Mouse (Mus musculus): ENCODE data around the gene Ankrd36. TPM values are rescaled to one million over a fixed set of nuclear protein-coding genes. Genes with fewer than 3 reads are reported as not detected.

Ankrd36 gene
- total and polyA plus RNA-seq, 2 experiments, result not detected

DNA sequence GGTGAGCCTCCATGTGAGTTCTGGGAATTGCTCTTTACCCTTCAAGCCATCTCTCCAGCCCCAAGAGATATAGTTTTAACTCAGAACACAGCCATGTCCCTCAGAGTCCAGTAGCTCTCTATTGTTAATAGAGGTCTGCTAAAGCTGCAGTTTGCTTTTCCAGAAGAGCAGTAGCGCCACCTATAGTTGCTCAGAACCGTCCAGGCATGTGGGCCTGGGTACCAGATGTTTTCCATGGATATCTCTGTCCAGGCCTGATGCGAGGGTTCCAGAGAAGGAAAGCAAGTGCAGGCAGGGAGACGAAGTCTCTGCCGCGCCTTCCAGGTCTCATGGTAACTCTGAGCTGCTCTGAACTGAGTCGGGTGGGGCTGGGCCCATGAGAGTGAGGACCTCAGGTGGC is 122.3 kb downstream of the Ankrd36 start:
- peak; percentile 28 for DNase-seq (ENCODE audit: extremely low read depth, low read depth, low spot score)
- Histone ChIP-seq H3K36me3 (ENCODE audit: control insufficient read depth, insufficient read depth, low read length) (no peaks in the 10 kb centered on the region), H3K4me1 (ENCODE audit: control insufficient read depth, insufficient read depth, low read length) (no peaks in the 10 kb centered on the region), H3K27me3 (ENCODE audit: control insufficient read depth, insufficient read depth, low read length) (no peaks in the 10 kb centered on the region), H3K79me2 (ENCODE audit: control insufficient read depth, insufficient read depth, low read length) (no peaks in the 10 kb centered on the region), H3K4me3 (ENCODE audit: insufficient read depth, low read depth, low read length) (no peak overlapping the region), H3K27ac (replicated peaks; ENCODE audit: insufficient read depth, low read depth, low read length) (no peak overlapping the region), H3K9ac (ENCODE audit: low read depth, low read length) (no peak overlapping the region)
- TF ChIP-seq CTCF (IDR thresholded peaks at IDR 0.05; ENCODE audit: low read depth, low read length) (peak; percentile 55; the same call in 1 of the 2 replicates), POLR2A (IDR thresholded peaks at IDR 0.05; ENCODE audit: extremely low read depth, insufficient read depth, low read length) (no peak)
- 43% methylated on average over 7 of the region's 7 CpGs for WGBS

- H3K4me1 ChIP-seq (ENCODE audit: control insufficient read depth, insufficient read depth, low read length), result peaks cover 9% of the 10 kb centered on the region
- TF ChIP-seq CTCF (IDR thresholded peaks at IDR 0.05; ENCODE audit: low read depth, low read length) (no peak), POLR2A (IDR thresholded peaks at IDR 0.05; ENCODE audit: extremely low read depth, insufficient read depth, low read length) (no peak)
- no peak overlapping the region for H3K9ac ChIP-seq (ENCODE audit: low read depth, low read length)
- DNase-seq (ENCODE audit: extremely low read depth, low read depth, low spot score), result peak; percentile 79
- no peak overlapping the region for H3K4me3 ChIP-seq (ENCODE audit: insufficient read depth, low read depth, low read length)
- WGBS, result 50% methylated on average over 7 of the region's 7 CpGs
- H3K27ac ChIP-seq (replicated peaks; ENCODE audit: insufficient read depth, low read depth, low read length), result no peak overlapping the region
- no peaks in the 10 kb centered on the region for H3K27me3 ChIP-seq (ENCODE audit: control insufficient read depth, insufficient read depth, low read length)
- H3K36me3 ChIP-seq (ENCODE audit: control insufficient read depth, insufficient read depth, low read length), result no peaks in the 10 kb centered on the region; the same call in 1 of the 2 replicates
- peaks cover 2% of the 10 kb centered on the region; the same call in 1 of the 2 replicates for H3K79me2 ChIP-seq (ENCODE audit: control insufficient read depth, insufficient read depth, low read length)
Observed at GRCm38 (mm10) chr11:5700808-5701207, 131.3 kb downstream of the Ankrd36 start.

DNA sequence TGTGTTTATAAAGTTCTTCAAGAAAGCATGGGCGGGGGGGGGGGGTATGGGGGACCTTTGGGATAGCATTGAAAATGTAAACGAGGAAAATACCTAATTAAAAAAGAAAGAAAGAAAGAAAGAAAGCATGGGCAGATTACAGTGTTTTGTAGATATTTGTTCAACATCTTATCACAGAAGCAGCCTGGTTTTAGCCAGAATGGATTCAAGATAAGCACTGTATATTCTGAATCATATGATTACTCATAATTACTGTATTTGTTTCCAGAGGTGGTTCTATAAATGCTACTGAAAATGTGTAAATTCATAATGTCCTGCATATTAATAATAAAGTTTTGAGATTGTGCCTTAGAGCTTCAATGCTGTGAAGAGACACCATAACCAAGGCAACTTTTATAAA is 131.8 kb downstream of the Ankrd36 start:
- no peak for DNase-seq (ENCODE audit: extremely low read depth, low read depth, low spot score)
- H3K36me3 ChIP-seq (ENCODE audit: control insufficient read depth, insufficient read depth, low read length), result no peaks in the 10 kb centered on the region; the same call in 1 of the 2 replicates
- H3K27ac ChIP-seq (replicated peaks; ENCODE audit: insufficient read depth, low read depth, low read length), result no peak overlapping the region
- H3K4me3 ChIP-seq (ENCODE audit: insufficient read depth, low read depth, low read length), result no peak overlapping the region
- no peak overlapping the region for H3K9ac ChIP-seq (ENCODE audit: low read depth, low read length)
- no peaks in the 10 kb centered on the region for H3K27me3 ChIP-seq (ENCODE audit: control insufficient read depth, insufficient read depth, low read length)
- TF ChIP-seq POLR2A (IDR thresholded peaks at IDR 0.05; ENCODE audit: extremely low read depth, insufficient read depth, low read length) (no peak), CTCF (IDR thresholded peaks at IDR 0.05; ENCODE audit: low read depth, low read length) (no peak)
- 61% methylated on average over 2 of the region's 2 CpGs for WGBS
- H3K4me1 ChIP-seq (ENCODE audit: control insufficient read depth, insufficient read depth, low read length), result peaks cover 9% of the 10 kb centered on the region
- H3K79me2 ChIP-seq (ENCODE audit: control insufficient read depth, insufficient read depth, low read length), result peaks cover 3% of the 10 kb centered on the region; the same call in 1 of the 2 replicates

GRCm38 (mm10) chr11:5701821-5702220 is 132.3 kb downstream of the Ankrd36 start:
- no peaks in the 10 kb centered on the region; the same call in 1 of the 2 replicates for H3K36me3 ChIP-seq (ENCODE audit: control insufficient read depth, insufficient read depth, low read length)
- peaks cover 13% of the 10 kb centered on the region for H3K4me1 ChIP-seq (ENCODE audit: control insufficient read depth, insufficient read depth, low read length)
- no peaks in the 10 kb centered on the region for H3K27me3 ChIP-seq (ENCODE audit: control insufficient read depth, insufficient read depth, low read length)
- 97% methylated on average over 1 of the region's 1 CpGs for WGBS
- peaks cover 3% of the 10 kb centered on the region; the same call in 1 of the 2 replicates for H3K79me2 ChIP-seq (ENCODE audit: control insufficient read depth, insufficient read depth, low read length)
- no peak overlapping the region for H3K4me3 ChIP-seq (ENCODE audit: insufficient read depth, low read depth, low read length)
- TF ChIP-seq POLR2A (IDR thresholded peaks at IDR 0.05; ENCODE audit: extremely low read depth, insufficient read depth, low read length), result no peak
- TF ChIP-seq CTCF (IDR thresholded peaks at IDR 0.05; ENCODE audit: low read depth, low read length), result no peak
- no peak for DNase-seq (ENCODE audit: extremely low read depth, low read depth, low spot score)
- no peak overlapping the region for H3K9ac ChIP-seq (ENCODE audit: low read depth, low read length)
- H3K27ac ChIP-seq (replicated peaks; ENCODE audit: insufficient read depth, low read depth, low read length), result no peak overlapping the region

GRCm38 (mm10) chr11:5702271-5702956 is 132.9 kb downstream of the Ankrd36 start:
- no peak overlapping the region for H3K9ac ChIP-seq (ENCODE audit: low read depth, low read length)
- WGBS, result 26% methylated on average over 5 of the region's 5 CpGs
- peaks cover 9% of the 10 kb centered on the region; the same call in 1 of the 2 replicates for H3K79me2 ChIP-seq (ENCODE audit: control insufficient read depth, insufficient read depth, low read length)
- peak; percentile 63 for DNase-seq (ENCODE audit: extremely low read depth, low read depth, low spot score)
- no peak overlapping the region for H3K4me3 ChIP-seq (ENCODE audit: insufficient read depth, low read depth, low read length)
- peaks cover 14% of the 10 kb centered on the region for H3K4me1 ChIP-seq (ENCODE audit: control insufficient read depth, insufficient read depth, low read length)
- H3K27ac ChIP-seq (replicated peaks; ENCODE audit: insufficient read depth, low read depth, low read length), result no peak overlapping the region
- H3K27me3 ChIP-seq (ENCODE audit: control insufficient read depth, insufficient read depth, low read length), result no peaks in the 10 kb centered on the region
- no peaks in the 10 kb centered on the region; the same call in 1 of the 2 replicates for H3K36me3 ChIP-seq (ENCODE audit: control insufficient read depth, insufficient read depth, low read length)
- no peak for TF ChIP-seq CTCF (IDR thresholded peaks at IDR 0.05; ENCODE audit: low read depth, low read length)
- TF ChIP-seq POLR2A (IDR thresholded peaks at IDR 0.05; ENCODE audit: extremely low read depth, insufficient read depth, low read length), result no peak

GRCm38 (mm10) chr11:5702957-5703332 is 133.5 kb downstream of the Ankrd36 start:
- WGBS, result 94% methylated on average over 6 of the region's 6 CpGs
- H3K79me2 ChIP-seq (ENCODE audit: control insufficient read depth, insufficient read depth, low read length), result peaks cover 9% of the 10 kb centered on the region; the same call in 1 of the 2 replicates
- H3K27me3 ChIP-seq (ENCODE audit: control insufficient read depth, insufficient read depth, low read length), result no peaks in the 10 kb centered on the region
- peaks cover 14% of the 10 kb centered on the region for H3K4me1 ChIP-seq (ENCODE audit: control insufficient read depth, insufficient read depth, low read length)
- TF ChIP-seq CTCF (IDR thresholded peaks at IDR 0.05; ENCODE audit: low read depth, low read length) (no peak), POLR2A (IDR thresholded peaks at IDR 0.05; ENCODE audit: extremely low read depth, insufficient read depth, low read length) (no peak)
- no peak overlapping the region for H3K27ac ChIP-seq (replicated peaks; ENCODE audit: insufficient read depth, low read depth, low read length)
- no peak for DNase-seq (ENCODE audit: extremely low read depth, low read depth, low spot score)
- no peak overlapping the region for H3K9ac ChIP-seq (ENCODE audit: low read depth, low read length)
- H3K4me3 ChIP-seq (ENCODE audit: insufficient read depth, low read depth, low read length), result no peak overlapping the region
- H3K36me3 ChIP-seq (ENCODE audit: control insufficient read depth, insufficient read depth, low read length), result no peaks in the 10 kb centered on the region; the same call in 1 of the 2 replicates
